Mouse (Mus musculus): ENCODE measurements around the gene E130114P18Rik. TPM values are rescaled to one million over a fixed set of nuclear protein-coding genes. Genes with fewer than 3 reads are reported as not detected.
A peak's percentile ranks its signal among the peaks of the same experiment; 100 is the strongest.

The E130114P18Rik gene
- polyA plus RNA-seq, 1 experiment from 2014 or later: 2.7 TPM

- no peaks in the 10 kb centered on the region for H3K36me3 ChIP-seq
- H3K27ac ChIP-seq (replicated peaks): 0 out of 2 replicates have a peak overlapping the region, but pooled peaks have one; percentile 2
- peaks cover 18% of the 10 kb centered on the region for H3K4me1 ChIP-seq
- no peak for DNase-seq (ENCODE audit: low spot score)
- H3K27me3 ChIP-seq (ENCODE audit: low read depth, poor library complexity, severe bottlenecking): no peaks in the 10 kb centered on the region
- no peaks in the 10 kb centered on the region for H3K9me3 ChIP-seq (replicated peaks)
- WGBS: 65% methylated on average over 7 of the region's 7 CpGs
- H3K4me3 ChIP-seq: no peak overlapping the region
Observed at GRCm38 (mm10) chr4:97665428-97665755, 112.5 kb downstream of the E130114P18Rik start.

- peaks cover 18% of the 10 kb centered on the region for H3K4me1 ChIP-seq
- H3K27me3 ChIP-seq (ENCODE audit: low read depth, poor library complexity, severe bottlenecking): no peaks in the 10 kb centered on the region
- 63% methylated on average over 7 of the region's 7 CpGs for WGBS
- H3K27ac ChIP-seq (replicated peaks): 0 out of 2 replicates have a peak overlapping the region, but pooled peaks have one; percentile 2
- H3K4me3 ChIP-seq: no peak overlapping the region
- no peak for DNase-seq (ENCODE audit: low spot score)
- no peaks in the 10 kb centered on the region for H3K36me3 ChIP-seq
- H3K9me3 ChIP-seq (replicated peaks): no peaks in the 10 kb centered on the region
Observed at GRCm38 (mm10) chr4:97664738-97665427, 113.0 kb downstream of the E130114P18Rik start.

- H3K27me3 ChIP-seq (ENCODE audit: low read depth, poor library complexity, severe bottlenecking): no peaks in the 10 kb centered on the region
- DNase-seq (ENCODE audit: low spot score): no peak
- no peak overlapping the region for H3K4me3 ChIP-seq
- H3K27ac ChIP-seq (replicated peaks): no peak overlapping the region
- no peaks in the 10 kb centered on the region for H3K9me3 ChIP-seq (replicated peaks)
- no peaks in the 10 kb centered on the region for H3K36me3 ChIP-seq
- WGBS: 90% methylated on average over 6 of the region's 6 CpGs
- peaks cover 12% of the 10 kb centered on the region for H3K4me1 ChIP-seq
Observed at GRCm38 (mm10) chr4:97663922-97664321, 114.0 kb downstream of the E130114P18Rik start.

- Histone ChIP-seq H3K27ac (replicated peaks) (no peak overlapping the region), H3K9me3 (replicated peaks) (no peaks in the 10 kb centered on the region), H3K27me3 (ENCODE audit: low read depth, poor library complexity, severe bottlenecking) (no peaks in the 10 kb centered on the region), H3K4me1 (peaks cover 12% of the 10 kb centered on the region), H3K36me3 (no peaks in the 10 kb centered on the region), H3K4me3 (no peak overlapping the region)
- WGBS: 65% methylated on average over 11 of the region's 11 CpGs
- DNase-seq (ENCODE audit: low spot score): no peak
Observed at GRCm38 (mm10) chr4:97662841-97663240, 115.0 kb downstream of the E130114P18Rik start.

DNA sequence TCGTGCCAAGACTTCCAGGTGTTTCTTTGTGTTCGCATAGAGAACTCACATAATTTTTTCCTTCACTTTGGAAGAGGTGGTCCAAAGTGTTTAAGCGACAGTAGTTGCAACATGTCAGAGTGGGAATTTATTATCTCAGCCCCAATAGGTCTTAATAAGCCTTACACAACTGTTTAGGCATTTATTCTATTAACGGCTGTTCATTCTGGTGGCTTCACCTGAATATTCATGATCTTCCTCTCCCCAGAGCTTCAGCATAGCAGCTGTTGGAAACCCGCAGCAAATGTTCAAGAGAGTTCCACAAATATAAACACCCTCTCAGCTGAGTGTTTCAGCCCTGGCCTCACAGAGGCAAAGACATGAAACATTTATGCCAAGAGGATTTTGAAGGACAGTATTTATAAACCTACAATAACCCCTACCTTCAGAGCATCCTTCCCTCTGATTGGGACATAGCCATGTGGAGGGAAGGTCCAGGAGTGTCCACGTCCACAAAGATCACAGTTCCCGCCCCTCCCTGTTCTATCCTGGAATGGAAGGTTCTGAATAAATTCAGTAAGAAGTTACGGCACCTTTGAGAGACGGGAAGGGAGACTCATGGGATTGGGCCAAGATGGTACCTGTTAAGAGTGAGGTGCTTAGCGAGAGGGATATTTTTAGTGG lies 116.1 kb downstream of the E130114P18Rik start:
- no peak for DNase-seq (ENCODE audit: low spot score)
- WGBS: 93% methylated on average over 10 of the region's 10 CpGs
- Histone ChIP-seq H3K9me3 (replicated peaks) (no peaks in the 10 kb centered on the region), H3K4me3 (no peak overlapping the region), H3K27me3 (ENCODE audit: low read depth, poor library complexity, severe bottlenecking) (no peaks in the 10 kb centered on the region), H3K27ac (replicated peaks) (no peak overlapping the region), H3K36me3 (no peaks in the 10 kb centered on the region), H3K4me1 (peaks cover 12% of the 10 kb centered on the region)

DNA sequence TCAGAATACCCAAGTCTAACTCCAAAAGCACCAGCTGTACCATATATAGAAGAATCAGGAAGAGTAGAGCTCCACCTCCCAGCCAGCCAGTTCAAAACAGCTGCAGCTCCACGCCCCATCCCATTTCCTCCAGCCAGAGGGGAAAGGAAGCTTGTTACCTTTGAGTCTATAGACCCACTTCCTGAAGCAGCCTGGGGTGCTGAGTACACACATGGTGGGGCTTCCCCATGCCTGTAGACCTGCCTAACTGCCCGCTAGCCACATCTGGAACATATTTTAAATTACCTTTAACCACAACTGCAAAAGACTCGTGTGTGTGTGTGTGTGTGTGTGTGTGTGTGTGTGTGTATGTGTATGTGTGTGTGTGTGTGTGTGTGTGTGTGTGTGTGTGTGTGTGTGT lies 120.3 kb downstream of the E130114P18Rik start:
- H3K27ac ChIP-seq (replicated peaks): no peak overlapping the region
- H3K4me3 ChIP-seq: no peak overlapping the region
- H3K9me3 ChIP-seq (replicated peaks): no peaks in the 10 kb centered on the region
- no peak for DNase-seq (ENCODE audit: low spot score)
- 77% methylated on average over 3 of the region's 3 CpGs for WGBS
- no peaks in the 10 kb centered on the region for H3K36me3 ChIP-seq
- no peaks in the 10 kb centered on the region for H3K27me3 ChIP-seq (ENCODE audit: low read depth, poor library complexity, severe bottlenecking)
- H3K4me1 ChIP-seq: no peaks in the 10 kb centered on the region

- Histone ChIP-seq H3K27me3 (ENCODE audit: low read depth, poor library complexity, severe bottlenecking) (no peaks in the 10 kb centered on the region), H3K27ac (replicated peaks) (peak overlapping the region; percentile 84), H3K4me3 (no peak overlapping the region), H3K9me3 (replicated peaks) (no peaks in the 10 kb centered on the region), H3K4me1 (peaks cover 24% of the 10 kb centered on the region), H3K36me3 (no peaks in the 10 kb centered on the region)
- WGBS: 82% methylated on average over 5 of the region's 5 CpGs
- no peak for DNase-seq (ENCODE audit: low spot score)
Observed at GRCm38 (mm10) chr4:97649626-97650015, 128.3 kb downstream of the E130114P18Rik start.

DNA sequence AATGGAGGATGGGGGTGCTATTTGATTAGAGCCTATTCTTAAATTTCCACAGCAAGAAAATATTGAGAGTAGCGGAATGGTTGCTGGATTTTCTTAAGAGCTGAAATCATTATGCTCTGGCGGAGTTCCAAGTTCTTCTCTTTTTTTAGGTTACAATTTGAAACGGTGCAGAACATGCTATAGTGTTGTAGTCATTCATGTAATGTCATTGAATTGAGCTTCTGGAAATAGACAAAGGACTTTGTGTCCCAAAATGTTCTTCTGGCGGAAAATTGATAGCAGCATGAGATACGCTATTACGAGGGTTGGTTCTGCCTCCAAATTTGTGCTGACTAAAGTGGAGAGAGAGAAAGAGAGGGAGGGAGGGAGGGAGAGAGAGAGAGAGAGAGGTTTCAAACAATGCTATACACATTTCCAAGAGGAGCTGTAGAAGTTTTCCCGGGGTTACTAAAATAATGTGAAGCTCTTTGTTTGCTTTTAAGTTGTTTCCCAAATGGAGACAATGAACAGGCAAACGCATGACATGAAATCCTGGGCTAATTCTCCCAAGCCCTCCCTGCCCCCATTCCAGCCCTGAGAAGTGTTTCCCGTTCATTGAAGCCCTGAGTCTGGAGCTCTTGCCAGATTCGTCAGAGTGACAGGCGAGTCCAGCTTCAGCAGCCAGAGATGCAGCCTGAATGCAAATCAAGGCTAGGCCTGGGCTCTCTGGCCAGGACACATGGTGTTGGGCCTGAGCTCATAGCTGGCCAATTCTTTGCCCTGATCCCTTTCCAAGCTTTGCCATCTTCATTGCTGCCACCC lies 128.9 kb downstream of the E130114P18Rik start:
- H3K4me3 ChIP-seq: no peak overlapping the region

GRCm38 (mm10) chr4:97648436-97648707 lies 129.5 kb downstream of the E130114P18Rik start:
- WGBS: 87% methylated on average over 2 of the region's 2 CpGs
- DNase-seq (ENCODE audit: low spot score): no peak
- H3K4me3 ChIP-seq: no peak overlapping the region
- no peaks in the 10 kb centered on the region for H3K36me3 ChIP-seq
- H3K27ac ChIP-seq (replicated peaks): 0 out of 2 replicates have a peak overlapping the region, but pooled peaks have one; percentile 17
- no peaks in the 10 kb centered on the region for H3K27me3 ChIP-seq (ENCODE audit: low read depth, poor library complexity, severe bottlenecking)
- peaks cover 24% of the 10 kb centered on the region for H3K4me1 ChIP-seq
- H3K9me3 ChIP-seq (replicated peaks): no peaks in the 10 kb centered on the region

More for the DNA sequence above, 128.9 kb downstream of the E130114P18Rik start:
- H3K36me3 ChIP-seq: no peaks in the 10 kb centered on the region
- no peaks in the 10 kb centered on the region for H3K27me3 ChIP-seq (ENCODE audit: low read depth, poor library complexity, severe bottlenecking)
- peaks cover 24% of the 10 kb centered on the region for H3K4me1 ChIP-seq
- peak; percentile 79 for DNase-seq (ENCODE audit: low spot score)
- H3K27ac ChIP-seq (replicated peaks): peak overlapping the region; percentile 84
- no peaks in the 10 kb centered on the region for H3K9me3 ChIP-seq (replicated peaks)
- 40% methylated on average over 11 of the region's 11 CpGs for WGBS

- Histone ChIP-seq H3K36me3 (no peaks in the 10 kb centered on the region), H3K9me3 (replicated peaks) (no peaks in the 10 kb centered on the region), H3K4me1 (peaks cover 24% of the 10 kb centered on the region), H3K27ac (replicated peaks) (peak overlapping the region; percentile 43; the same call in 1 of the 2 replicates), H3K27me3 (ENCODE audit: low read depth, poor library complexity, severe bottlenecking) (no peaks in the 10 kb centered on the region), H3K4me3 (no peak overlapping the region)
- no peak for DNase-seq (ENCODE audit: low spot score)
- WGBS: 85% methylated on average over 15 of the region's 15 CpGs
Observed at GRCm38 (mm10) chr4:97647700-97648435, 130.0 kb downstream of the E130114P18Rik start.

DNA sequence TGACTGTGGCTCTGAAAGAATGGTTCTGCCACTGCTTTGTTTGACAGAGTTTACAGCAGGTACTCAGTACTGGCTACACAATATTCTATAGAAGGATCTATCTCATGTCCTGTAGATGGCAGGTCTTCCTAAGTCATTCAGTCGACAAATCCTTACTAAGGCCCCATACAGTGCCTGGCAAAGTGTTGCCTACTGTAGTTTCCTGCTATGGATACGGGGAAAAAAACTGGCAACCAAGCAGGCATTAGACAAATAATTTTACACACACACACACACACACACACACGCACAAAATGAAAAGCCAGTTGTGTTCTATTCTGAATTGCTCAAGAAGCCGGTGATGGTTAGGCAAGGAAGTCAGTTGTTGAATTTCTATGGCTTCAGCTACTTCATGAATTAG lies 130.6 kb downstream of the E130114P18Rik start:
- Histone ChIP-seq H3K36me3 (no peaks in the 10 kb centered on the region), H3K9me3 (replicated peaks) (no peaks in the 10 kb centered on the region), H3K27ac (replicated peaks) (no peak overlapping the region), H3K4me1 (peaks cover 24% of the 10 kb centered on the region), H3K4me3 (no peak overlapping the region), H3K27me3 (ENCODE audit: low read depth, poor library complexity, severe bottlenecking) (no peaks in the 10 kb centered on the region)
- DNase-seq (ENCODE audit: low spot score): no peak
- 93% methylated on average over 4 of the region's 4 CpGs for WGBS

DNA sequence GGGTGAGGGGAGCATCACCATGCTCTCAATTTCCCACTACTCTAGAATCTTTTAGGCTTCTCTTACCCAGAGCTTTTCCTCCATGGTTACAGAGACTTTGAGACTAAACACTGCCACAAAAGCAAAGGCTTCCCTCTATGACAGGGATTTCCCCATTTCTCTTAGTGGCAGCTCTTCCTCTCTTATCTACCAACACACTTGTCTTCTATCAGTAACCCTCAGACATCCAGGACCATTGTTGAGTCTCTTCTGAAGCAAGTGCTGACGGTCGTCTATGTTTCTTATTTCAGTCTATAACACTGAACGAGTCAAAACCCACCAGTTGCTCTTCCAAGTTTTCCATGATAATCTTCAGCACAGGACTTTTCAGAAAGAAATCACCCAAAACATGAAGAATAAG lies 137.5 kb downstream of the E130114P18Rik start:
- 90% methylated on average over 3 of the region's 3 CpGs for WGBS
- H3K36me3 ChIP-seq: no peaks in the 10 kb centered on the region
- H3K4me1 ChIP-seq: peaks cover 8% of the 10 kb centered on the region
- DNase-seq (ENCODE audit: low spot score): no peak
- no peaks in the 10 kb centered on the region for H3K9me3 ChIP-seq (replicated peaks)
- H3K4me3 ChIP-seq: no peak overlapping the region
- H3K27ac ChIP-seq (replicated peaks): no peak overlapping the region
- H3K27me3 ChIP-seq (ENCODE audit: low read depth, poor library complexity, severe bottlenecking): 0 out of 2 replicates have a peak, but pooled peaks cover 3% of the 10 kb centered on the region

All from midbrain, embryonic 10.5 days (tissue).